Mouse (Mus musculus) neural tube, embryonic 10.5 days (tissue): ENCODE results near the gene Lyst.
"Not testable (repeated sequence)": the region's sequence is repeated elsewhere in the genome, so short reads cannot be mapped to it uniquely, and the experiment has no call there.

Source experiments
- DNase-seq: peaks from one replicate; pipeline ENCODE4 v3.0.0-alpha.2; 2017; ENCODE audit warnings: low spot score; ENCODE audit errors: extremely low spot score

Lyst gene

DNA sequence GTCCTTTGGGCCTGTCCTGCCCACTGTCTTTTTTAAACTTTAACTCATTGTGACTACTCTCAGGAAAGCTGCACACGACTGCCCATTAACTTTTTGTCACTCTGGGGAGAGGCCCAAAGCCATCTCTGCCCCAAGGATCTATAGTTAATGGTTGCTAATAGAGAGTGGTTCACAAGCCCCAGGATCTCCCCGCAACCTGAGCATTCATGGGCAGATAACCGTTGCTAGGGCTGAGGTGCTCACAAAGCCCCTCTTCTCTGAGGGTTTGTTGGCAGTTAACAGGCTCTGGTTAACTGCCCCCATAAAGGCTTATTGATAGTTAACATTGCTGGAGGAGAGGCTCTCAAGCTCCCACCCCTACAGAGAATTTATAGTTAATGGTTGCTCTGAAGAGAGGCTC lies 190.1 kb downstream of the Lyst start:
- no peak for DNase-seq

DNA sequence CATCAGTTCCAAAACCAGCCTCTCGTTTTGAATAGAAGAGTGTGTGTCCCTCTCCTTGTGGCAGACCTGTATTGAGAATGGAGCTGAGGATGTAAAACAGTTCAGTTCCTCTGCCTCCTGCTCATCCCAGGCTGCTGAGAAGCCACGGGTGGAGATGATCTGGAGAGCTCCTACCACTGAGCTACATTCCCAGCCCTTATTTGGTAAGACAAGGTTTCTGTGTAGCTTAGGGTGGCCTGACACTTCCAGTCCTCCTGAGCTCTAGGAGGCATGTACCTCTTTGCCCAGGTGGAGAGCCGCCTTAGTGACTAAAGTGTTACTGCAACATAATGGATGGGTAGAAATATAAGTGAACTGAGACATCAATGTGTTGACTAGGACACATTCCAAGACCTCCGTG lies 190.8 kb downstream of the Lyst start:
- DNase-seq: no peak

DNA sequence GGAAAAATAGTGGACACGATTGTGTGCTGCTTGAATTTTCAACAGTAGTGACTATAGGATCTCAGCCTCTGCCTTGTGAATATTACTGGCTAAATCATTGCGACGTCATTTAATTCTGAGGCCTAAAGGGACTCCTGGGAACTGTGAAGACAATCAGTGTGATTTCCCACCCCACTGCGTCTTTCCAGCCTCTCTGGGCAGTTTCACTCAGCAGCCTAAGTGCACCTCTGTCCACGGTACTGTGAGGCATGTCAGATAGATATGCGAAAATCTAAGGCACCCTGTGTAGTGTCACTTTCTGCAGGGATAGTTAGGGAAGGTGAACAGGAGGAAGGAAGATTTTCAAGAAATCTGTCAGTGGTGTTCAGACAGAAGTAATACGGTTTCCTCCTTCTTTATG lies 193.1 kb downstream of the Lyst start:
- DNase-seq: no peak

DNA sequence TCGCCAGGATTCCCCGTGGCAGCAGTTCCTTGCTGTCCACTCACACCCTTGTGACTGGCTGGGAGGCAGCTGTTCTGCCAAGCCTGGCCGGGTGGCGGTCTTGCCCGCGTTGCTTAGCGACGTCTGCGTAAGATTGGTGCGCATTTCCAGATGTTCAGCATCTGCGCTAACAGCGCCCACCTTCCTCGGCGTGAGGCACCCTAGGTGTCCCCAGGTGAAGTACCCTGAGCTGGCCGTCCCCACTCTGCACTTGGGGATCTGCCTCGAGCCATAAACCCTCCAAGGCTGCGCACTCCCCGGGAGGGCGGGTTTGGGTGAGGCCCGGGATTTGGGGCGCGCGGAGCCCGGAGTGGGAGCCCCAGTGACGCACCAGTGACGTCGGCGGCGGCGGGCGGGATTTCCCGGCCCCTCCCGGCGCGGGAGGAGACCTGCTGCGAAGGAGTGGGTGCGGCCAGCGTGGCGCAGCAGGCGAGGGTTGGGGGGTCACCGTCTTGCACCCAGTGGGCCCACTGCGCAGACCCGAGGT lies 193.8 kb downstream of the Lyst start, which contains the start of gene Gng4:
Gene Gng4 (plus strand): TSS at position 166 of the 526 bp plus-strand sequence.
- peak; percentile 57 for DNase-seq

DNA sequence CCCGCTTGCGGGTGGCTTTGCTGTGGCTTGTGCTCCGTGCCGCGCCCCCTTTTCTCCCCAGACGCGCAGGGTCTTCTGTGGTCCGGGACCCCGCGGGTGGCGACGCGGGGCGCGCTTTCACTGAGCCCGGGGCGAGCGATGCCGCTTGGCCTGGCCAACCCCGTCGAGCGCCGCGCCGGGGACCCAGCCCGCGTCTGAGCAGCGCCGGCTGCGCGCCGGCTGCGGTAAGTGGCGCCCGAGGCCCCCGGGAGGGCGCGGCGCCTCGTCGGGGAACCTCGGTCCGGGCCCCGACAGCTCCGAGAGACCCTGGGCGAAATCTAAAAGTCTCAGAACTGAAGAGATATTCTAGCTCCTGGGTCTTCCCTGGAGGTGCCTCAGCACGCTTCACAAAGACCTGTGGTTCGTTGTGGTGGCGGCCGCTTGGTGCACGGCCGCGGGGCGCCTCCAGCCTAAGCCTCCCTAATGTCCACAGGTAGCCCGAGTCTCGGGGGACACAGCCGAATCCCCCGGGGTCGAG lies 194.3 kb downstream of the Lyst start:
- peak; percentile 39 for DNase-seq

DNA sequence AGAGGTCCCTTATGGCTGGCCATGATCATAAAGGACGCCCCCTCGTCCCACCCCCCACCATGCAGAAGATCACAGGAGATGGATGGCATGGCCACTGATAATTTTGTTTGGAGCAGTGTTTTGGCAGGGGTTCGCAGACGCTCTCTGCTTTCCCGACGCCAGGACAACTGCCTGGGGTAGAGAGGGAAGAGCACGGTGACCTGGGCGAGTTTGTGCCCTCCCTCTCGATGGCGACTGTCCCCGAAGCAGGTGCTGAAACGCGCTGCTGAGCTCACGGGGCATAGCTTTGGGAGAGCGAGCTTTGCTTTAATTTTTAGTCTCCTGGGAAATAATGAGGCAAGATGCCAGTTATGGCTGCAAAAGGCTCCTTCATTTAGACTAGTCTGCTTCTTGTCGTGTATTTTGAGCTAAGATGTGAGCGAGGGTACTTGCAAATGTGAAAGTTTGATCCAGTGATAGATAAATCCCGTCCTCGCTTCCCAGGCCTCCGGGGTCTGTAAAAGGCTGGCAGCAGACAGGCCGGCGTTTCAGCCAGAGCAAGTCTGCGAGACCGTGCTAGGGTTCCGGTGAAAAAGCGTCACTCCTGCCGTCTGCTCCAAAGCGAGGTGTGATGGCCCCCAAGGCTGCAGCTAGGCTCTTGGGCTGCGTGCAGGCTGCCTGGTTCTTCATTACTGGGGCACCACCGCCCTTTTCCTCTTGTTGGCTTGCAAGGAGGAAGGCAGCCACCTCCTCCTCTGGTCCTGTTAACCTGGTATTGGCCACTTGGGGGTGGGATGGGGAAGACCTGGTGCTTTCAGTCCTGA lies 195.0 kb downstream of the Lyst start:
- DNase-seq: peak; percentile 42

DNA sequence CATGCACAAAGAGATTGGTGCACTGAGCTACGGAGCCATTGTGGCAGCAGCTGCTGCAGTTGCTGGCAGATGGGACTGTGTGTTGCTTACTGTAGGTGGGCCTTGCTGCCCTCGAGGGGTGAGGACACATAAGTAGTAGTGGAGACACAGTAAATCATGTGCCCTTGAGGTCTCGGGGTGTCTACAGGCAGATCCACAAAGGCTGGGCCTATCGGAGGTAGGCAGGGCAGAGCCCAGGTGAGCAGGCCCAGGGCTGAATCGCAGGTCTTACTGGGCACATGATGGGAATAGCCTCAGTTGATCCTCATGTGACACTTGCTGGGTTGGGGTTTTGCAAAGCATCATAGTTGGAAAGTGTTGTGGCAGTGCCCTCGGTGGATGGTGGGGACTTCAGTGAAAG lies 196.8 kb downstream of the Lyst start:
- DNase-seq: no peak

DNA sequence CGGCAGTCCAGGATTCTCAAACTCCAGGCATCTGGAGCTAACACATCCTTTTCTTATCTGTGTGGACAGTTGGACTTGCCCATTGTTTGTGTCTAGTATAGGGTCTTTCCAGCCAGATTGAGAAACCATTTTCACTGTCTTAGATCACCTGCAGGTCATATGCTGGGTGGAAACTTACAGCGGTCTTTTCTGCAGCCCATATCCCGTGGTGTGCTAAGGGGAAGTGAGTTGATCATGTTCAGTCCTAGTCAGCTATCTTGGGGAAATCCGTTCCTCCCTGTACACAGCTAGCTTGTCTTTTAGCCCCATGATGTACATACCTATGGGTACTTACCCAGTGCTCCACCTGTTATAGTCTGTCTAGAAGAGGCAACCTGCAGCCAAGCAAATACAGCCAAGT lies 197.9 kb downstream of the Lyst start:
- no peak for DNase-seq

DNA sequence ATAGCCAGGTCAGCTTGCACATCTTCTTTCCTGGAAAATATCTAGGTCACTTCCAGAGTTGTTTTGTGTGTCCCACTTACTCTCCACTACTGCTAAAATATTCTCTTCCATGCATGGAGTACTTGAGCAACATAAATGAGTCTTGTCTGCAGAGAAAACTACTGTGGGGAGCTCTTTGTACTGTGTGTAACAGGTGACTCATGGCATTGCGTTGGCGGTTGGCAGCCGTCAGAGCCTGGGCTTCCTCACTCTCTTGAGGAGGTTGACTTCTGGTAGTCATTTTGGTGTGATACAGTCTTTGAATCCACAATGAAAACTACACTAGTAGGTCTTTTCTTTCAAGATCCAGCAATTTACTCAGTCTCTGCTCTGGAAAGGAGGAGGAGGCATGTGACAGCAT lies 201.8 kb downstream of the Lyst start:
- no peak for DNase-seq

DNA sequence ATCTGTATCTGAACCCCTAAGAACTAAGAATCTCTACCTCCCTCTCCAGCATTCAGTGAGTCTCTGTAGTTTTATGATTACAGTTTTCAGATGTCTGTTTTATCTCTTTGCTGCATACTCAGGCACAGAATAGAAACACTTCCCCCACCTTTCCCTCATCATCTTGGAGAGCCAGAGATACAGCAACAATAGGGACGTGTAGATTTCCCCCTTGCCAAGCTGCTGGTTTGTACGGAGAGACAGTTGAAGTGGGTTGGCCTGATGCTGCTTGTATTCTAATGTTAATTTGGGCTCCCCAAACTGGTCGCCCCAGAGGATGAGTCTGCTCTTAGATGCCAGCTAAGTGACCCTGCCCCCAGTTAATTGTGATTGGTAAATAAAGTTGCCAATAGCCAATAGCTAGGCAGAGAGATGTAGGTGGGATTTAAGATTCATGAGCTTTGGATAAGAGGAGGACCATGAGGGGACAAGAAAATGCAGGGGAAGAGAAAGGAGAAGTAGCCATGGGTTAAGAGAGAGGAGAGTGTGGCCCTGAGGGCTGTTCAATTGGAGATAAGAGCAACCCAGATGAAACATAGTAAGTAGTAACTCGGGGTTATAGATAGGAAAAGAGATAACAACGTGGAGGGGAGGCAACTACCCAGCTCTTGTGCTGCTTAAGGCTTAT lies 205.1 kb downstream of the Lyst start:
- DNase-seq: no peak

DNA sequence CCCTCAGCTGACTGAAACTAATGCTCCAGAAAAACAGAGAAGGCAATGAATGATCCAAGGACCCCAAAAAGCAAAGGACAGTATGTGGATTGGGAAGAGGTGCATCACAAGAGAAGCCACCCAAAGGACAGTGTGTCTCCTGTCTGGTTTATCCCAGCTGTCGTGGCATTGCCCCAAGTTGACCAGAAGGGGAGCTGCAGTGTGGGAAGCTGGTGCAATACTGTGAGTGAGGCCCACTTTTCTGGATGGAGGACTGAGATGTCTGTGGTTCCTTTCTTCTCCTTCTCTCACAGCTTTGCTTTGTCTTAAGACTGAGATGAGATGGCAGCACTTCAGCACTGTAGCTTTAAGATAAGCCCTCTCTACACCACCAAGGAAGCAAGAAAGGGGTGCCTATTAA lies 205.9 kb downstream of the Lyst start:
- DNase-seq: no peak

DNA sequence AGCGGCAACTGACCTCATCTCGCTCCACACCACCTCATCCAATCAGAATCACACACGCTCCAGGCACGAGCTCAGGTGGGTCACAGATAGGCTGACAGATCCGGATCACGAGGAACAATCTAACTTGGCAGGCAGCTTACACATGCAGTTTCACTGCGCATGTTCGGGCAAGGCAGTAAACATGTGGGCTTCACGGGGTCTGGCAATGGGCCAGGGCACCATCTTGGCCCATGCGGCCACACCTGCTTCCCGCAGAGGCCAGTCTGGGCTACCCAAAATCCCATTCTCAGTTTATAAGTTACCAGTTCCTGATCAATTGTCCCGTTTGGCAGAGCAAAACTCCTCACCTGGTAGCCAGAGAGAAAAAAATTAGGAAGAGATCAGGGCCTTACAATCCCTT lies 207.6 kb downstream of the Lyst start:
- DNase-seq: not testable (repeated sequence)

DNA sequence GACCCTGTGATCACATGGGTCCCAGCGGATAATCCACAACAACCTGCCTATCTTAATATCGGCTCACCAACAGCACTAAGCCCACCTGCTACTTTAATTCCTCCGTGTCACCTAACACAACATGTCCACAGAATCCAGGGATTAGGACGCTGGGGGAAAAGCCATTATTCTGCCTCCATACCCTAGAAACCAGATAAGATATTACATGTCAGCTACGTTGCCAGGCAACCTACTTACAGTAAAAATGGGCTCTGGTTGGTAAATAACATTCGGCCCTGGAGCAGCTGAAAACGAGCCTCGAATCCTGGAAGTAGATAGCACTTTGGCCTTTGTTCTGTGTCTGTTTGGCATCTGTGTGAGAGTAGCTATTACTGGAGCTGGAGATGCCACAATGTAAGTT lies 208.6 kb downstream of the Lyst start:
- no peak for DNase-seq

DNA sequence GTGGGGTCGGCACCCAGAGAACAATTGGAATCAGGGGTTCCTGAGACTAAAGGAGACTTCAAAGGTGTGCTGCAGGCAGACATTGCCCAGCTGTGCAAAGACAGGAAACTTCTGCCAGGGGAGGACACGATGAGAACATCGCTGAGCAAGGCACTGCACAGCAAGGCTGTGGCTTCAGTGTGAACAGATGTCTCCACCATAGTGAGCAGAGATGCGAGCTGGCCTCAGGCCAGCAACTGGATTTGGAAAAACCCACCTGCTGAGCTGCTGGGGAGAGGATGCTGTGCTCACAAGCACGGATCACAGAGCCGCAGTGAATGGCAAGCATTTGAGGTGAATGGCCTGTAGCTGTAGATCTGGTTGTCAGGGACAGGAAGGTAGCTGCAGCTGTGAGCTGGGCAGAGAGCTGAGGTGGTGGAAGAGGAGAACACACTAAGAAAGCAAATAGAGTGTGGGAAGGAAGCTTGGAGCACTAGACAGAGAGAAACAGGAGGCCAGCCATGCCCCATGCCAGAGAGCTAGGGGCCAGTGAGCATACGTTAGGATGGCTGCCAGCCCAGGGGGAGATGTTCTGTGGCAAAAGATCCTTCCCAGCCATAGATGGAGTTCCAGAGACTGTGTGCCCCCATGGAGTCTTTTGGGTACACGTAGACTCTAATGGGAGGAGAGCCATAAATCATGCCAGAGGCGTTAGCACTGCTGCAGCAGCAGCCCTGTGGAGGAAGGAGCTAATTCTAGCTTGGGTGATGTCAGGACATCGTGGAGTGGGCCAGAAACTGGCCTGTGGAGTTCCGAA lies 218.3 kb downstream of the Lyst start:
- DNase-seq: no peak

DNA sequence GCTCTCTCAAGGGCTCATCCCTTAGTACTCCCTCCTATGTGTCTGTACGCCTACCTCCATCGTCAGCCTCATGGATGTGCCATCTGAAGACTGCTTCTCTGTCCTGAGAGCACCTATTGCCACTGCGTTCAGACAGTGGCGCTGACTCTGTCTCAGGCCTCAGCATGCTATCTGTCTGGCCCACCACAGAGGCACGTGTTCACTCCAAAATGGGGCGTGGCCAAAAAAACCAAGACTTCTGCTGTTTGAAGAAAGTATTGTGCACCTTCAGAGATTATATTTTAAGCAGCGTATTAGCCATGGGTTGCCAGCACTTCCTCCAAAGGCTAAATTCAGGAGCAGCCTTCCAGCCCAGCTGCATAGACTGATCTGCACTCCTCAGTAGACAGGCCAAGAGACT lies 220.7 kb downstream of the Lyst start:
- no peak for DNase-seq

DNA sequence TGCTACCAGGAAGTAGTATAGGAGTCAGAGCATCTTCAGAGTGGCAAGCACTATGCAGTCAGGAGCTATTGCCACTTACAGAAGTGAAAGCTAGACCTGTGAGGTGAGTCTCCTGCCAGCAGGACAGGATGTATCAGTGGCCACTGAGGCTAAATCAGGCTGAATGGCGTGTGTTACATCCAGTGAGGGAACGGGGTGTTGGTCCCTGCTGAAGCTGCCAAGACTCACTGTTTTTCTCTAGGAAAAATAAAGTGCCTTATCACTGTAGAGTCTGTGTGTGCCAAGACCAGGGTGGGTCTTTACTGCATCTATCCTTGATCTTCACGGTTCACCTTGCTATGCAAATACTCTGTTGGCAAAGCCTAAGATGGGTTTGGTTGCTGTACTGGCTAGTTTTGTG lies 228.5 kb downstream of the Lyst start:
- DNase-seq: no peak

DNA sequence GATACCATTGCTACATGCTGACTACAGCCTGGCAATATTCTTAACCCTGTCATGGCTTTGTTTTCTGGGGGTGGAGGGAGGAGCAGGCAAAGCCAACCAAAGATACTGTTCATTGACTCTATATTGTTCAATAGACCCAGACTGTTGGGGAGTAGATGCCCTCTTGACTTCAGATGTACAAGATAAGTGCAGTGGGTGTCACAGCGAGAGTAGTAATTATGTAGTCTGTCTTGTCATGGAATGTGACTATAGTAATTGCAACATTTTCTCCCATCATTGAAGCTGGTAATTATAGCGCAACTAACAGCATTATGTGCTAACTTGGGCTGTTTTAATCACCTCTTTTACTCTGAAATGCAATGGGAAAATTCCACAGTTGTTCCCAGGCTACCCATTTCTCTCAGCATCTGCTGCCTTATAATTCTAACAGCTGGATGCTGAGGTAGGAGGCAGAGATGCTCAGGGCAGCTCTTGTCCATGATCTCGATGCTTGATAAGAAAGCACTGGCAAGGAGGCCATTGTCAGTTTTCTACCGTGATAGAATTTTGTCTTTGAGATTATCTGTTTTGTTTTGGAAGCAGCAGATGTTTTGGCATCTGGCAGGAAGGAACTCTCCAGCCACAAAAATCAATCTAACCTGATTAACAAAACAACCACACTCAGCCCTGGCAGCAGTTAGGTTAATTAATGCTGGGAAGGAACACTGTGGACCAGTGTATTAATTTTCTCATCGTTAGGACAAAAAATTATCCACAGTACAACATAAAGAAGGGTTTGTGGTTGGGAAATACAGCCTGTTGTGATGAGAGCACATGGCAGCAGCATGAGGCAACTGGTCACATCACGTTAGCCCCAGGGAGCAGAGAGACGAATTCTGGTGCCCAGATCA lies 230.3 kb downstream of the Lyst start:
- DNase-seq: no peak

DNA sequence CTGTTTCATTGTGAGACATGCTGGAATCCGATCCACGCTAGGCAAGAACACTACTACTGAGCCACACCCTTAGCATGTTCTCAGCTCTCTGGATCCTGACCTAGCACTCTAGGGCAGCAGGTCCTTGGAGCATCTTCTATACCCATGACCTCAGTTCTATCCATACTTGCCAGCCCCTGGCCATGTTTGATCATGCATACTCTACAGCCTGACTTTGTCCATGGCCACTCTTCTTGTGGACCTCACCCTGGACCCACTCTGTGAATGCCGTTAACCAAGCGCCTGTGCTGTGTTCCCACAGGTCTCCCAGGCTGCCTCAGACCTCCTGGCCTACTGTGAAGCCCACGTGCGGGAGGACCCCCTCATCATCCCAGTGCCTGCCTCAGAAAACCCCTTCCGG lies 234.7 kb downstream of the Lyst start:
- DNase-seq: no peak

DNA sequence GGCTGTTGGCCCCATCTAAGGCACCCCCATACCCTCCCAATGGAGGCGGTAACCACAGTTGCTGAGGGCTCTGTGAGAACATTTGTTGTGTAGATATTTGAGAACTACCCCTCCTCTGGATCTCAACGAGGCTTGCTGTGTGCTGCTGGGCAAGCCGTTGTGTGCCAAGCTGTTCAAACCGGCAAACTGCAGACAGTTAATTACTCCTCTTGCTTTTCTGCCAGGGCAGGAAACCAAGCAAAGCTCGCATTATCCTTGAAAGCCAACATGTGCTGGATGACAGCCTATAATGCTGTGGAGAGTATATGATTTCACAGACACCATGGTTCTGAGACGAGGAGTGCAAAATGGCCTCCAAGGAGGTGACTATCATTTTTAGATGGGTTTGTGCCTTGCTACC lies 236.3 kb downstream of the Lyst start:
- no peak for DNase-seq

DNA sequence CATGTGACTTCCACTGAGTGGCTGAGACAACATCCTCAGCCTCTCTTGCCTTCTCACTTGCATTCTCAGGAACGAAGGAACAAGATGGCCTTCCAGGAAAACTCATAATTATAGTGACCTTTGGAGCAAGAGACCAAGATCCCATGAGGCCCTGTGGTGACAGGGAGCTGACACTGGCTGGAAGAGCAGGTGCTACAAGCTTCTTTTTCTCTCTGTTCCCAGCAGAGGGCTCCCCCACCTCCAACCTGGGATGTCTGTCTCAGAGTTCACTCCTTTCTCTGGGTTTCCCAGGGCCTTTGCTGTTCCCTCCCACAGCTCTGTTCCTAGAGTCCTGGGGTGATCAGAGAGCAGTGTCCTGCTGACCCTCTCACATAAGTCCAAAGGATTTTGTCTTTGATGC lies 237.9 kb downstream of the Lyst start:
- DNase-seq: no peak
